Mouse (Mus musculus): ENCODE results near the gene Dgkb.

Dgkb gene

GRCm38 (mm10) chr12:37817426-37817825, at the start of gene Dgkb:
Dgkb (plus strand) TSS chr12:37817726.
- no peak for DNase-seq

- DNase-seq, result peak; percentile 26
These were observed 47.7 kb upstream of the Dgkb start for GRCm38 (mm10) chr12:37769844-37770243.

- peak; percentile 40 for DNase-seq
These were observed 43.7 kb upstream of the Dgkb start for GRCm38 (mm10) chr12:37773681-37774357.

GRCm38 (mm10) chr12:37774591-37774990, 42.9 kb upstream of the Dgkb start:
- DNase-seq, result no peak

DNA sequence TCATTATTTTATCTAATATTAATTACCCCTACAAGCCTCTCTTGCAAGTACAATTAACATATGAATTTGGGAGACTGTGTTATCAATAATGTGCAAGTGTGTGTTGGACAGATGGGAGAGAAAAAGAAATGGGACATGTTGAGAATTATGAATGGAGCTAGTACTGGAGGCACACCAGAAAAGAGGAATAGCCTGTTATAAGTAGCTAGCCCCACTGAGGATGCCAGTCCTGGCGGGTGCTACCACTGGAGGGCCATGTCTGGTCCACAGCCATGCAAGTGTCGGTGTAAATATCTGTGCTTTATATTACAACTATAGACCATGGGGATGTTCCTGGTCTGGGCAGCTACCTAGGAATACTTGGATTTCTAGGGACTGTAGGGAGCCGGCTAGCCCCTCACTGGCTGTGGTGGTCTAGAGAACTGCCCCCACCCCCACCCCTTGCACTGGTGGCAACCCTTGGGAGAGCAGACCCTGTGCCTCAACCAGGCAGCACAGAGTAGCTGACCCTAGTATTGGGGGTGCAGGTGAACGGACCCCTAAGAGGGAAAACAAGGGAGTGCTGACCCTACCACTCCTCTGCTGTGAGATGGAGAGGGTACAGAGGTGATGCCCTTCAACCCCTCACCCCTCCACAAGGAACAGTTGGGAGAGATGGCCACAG, 21.1 kb upstream of the Dgkb start:
- no peak for DNase-seq

- no peak for DNase-seq
These were observed 3.4 kb upstream of the Dgkb start for GRCm38 (mm10) chr12:37814122-37814521.

DNA sequence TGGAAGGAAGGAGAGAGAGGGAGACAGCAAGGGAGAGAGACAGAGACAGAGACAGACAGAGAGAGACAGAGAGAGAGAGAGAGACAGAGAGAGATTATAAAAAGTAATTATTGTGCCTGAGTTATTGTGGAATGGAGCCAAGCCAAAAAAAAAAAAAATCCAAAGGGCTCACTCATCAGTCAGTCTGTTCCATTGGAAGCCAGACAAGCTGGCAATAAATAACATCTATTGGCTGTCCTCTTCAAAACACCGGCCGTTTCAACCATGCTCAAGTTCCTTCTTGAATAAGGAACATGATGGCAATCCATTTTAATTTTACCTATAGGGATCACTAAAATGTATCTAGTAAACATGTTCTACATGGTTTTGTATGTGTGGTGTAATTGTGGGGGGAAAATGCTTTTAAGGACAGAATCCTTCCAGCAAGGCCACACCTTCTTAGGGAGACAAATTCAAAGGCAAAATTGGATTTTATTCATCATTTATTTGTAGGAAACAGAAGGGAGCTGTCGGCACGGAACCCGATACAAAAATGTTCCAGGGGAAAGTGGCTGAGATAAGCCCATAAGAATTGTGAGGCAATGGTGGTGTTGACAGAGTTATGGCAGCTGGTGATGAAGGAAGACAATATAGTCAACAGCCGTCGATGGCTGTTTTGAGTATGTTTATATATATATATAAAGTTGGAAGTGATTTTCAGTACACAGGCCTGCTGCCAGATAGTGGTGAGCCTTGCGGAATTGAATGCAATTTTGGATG, 3.7 kb downstream of the Dgkb start:
- no peak for DNase-seq

- DNase-seq, result peak; percentile 50
These were observed 62.8 kb downstream of the Dgkb start for GRCm38 (mm10) chr12:37880042-37881017.

DNA sequence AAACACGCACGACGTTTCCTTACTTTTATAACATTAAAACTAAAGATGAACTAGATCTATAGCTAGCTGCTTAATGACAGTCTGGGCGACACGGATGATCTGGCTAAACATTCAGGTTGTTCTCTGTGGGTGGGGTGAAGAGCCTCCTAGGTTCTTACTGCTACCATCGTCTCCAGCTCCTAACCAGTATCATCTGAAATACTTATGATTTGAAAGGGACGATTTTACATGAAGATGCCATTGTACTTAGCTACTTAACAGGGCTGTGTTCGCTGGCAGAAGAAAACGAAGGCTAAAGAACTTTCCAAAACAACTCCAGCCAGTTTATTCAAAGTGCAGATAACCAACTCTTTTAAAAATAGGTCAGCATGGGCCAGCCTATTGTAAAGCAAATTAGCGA, 63.9 kb downstream of the Dgkb start:
- DNase-seq, result no peak

GRCm38 (mm10) chr12:37882796-37883195, 65.3 kb downstream of the Dgkb start:
- DNase-seq, result no peak

DNA sequence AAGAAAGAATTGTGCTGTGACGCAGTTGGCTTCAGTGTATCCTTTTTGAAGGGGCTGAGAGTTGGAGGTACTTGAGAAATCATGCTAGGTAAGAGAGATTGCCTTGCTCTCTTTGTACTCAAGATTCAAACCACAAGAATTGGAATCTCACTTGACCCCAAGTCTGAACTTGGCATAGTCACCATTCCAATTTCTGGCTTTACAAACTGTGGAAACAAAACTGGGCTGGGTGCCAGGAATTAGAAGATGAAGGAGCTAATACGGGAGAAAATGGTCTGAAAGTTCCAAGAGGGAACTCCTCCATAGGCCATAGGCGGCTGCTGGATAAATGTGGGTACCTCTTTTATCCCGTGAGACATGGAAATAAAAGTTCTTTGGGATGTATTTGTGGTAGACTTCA, 66.3 kb downstream of the Dgkb start:
- no peak for DNase-seq

- DNase-seq, result no peak
These were observed 71.1 kb downstream of the Dgkb start for GRCm38 (mm10) chr12:37888591-37888990.

DNA sequence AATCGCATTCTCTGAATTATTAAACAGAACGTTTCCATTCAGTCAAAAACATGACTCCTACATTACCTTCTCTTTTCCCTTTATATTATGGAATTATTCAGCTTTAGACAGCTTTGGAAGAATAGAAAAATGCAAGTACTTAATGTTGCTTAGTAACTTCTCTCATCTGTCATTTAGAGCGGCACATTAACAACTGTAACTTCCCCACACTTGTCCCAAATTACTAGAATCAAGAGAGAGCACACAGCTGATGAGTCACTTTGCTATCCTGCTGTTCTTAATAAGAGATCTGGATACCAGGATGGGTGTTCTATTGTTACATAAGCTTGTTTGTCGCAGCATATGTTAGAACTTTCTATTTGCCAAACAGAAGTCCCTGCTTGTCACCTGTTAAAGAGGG, 71.9 kb downstream of the Dgkb start:
- DNase-seq, result no peak

GRCm38 (mm10) chr12:37891336-37891735, 73.8 kb downstream of the Dgkb start:
- no peak for DNase-seq

DNA sequence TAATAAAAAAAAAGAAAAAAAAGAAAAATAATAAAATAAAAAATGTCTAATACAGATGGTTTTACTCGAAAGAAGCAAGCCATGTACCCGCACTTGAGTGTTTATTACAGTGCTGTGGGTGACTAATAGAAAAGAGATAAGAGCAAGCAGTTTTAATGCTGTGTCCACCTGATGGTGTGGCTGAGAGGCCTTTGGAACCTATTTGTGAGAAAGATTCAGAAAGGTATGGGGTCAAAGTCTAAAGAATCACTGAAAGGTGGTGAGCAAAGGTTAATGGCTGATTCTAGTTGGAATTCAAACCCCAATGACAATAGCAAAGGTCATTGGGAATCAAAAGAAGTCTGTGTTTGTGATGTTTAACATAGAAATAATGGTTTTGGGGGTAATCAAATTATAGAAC, 124.6 kb downstream of the Dgkb start:
- no peak for DNase-seq

DNA sequence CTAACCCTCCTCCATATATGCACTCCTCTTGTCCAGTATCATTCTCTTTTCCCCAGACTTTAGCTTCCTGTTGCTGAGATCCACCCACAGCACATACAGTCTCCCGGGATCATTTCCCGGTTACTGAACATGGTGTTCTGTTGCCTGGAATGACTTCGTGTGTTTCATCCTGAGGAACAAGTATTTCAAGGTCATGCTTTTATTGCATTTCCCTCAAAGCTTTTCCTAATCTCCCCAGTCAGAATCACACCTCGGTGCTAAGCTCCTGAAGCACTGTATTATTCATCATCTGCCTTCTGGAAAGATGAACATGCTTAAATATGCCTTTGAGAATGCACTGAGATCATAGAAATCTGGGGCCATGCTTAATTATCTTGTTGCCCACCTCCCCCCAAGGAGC, 138.7 kb downstream of the Dgkb start:
- DNase-seq, result no peak

DNA sequence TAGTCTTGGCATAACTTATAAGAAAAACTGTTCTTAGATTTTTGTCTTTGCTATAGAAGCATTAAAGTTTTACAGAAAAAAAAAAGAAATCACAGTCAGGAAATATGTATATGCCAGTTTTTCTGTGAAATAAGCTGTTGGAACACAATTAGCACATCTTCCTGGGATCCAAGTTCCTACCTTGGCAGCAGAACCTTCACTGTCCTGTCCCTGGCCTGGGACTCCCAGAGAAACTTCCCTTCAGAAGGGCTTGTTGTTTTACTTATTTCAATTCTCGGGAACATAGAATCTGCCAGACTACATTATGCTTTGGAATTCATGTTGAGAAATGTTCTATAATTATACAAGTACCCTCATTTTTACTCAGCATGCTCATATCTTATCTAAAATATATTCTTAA, 154.0 kb downstream of the Dgkb start:
- no peak for DNase-seq

DNA sequence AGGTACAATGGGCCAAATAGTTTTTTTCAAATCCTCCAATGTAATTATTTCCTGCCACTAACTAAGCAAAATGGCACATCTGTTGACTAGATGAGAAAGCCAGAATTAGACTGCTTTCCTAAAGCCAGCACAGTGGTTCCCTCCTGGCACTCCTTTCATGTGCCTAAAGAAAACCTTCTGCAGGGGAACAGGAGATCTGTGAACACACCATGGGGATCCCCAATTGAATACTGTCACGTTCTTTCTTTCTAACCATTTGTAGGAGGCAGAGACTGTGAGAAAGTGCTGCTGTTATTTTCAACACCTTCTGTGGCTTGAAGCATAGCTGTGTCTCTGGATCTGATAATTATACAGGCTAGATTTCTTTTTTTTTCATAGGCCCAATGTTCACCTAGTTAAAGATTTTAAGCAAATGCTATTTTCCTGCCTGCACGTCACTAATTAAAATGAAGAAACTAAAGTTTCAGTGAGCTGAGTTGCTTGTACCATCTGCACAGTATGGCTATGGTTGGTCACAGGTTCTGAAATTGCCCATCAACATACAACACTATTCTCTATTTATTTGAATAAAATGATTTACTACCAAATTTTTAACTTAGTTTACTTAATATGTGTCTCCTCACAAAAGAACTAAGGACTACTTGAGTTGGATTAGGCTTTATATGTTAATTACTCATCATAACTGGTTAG, 161.1 kb downstream of the Dgkb start:
- no peak for DNase-seq

DNA sequence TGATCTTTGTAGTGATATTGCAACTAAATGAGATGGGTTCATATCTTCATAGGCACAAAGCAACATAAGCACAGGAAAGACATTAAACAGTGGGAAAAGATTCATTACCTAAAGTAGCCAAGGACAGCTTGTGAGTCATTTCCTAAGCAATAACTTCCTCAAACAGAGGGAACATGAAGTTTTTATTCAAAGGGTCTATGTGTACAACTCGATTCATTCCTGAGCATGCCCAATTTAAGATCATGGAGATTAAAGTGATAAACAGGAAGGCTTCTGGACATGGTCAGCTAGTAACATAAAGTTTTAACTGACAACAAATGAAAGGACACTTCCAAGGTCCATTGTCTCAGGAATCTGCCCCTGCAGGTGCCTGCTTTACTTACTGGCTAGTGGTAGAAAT, 167.8 kb downstream of the Dgkb start:
- no peak for DNase-seq

DNA sequence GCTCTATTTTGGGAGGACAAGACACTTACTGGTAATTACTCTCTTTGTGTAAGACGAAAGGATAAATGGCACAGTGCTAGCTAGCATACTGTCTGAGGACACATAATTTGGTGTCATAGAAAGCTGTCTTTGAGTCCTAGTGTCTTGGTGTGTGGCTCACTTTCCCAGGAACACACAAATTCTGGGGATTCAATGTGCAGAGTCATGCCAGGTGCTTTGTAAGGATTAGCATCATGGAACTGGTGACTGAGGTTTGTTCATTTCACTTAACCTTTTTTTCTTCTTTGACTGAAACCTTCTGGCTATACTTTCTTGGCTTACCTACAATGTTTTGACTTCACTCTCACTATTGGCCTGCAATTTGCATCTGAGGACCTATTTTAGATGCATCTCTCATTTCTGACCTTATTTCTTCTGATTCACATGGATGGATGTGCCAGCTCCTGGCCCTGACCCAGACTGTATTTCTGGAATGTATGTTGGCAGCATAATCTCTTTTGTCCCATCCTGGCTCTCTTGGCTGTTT, 170.6 kb downstream of the Dgkb start:
- no peak for DNase-seq

- no peak for DNase-seq
These were observed 175.7 kb downstream of the Dgkb start for GRCm38 (mm10) chr12:37993221-37993620.

- no peak for DNase-seq
These were observed 179.0 kb downstream of the Dgkb start for GRCm38 (mm10) chr12:37996417-37996946.
